Mouse (Mus musculus) kidney, embryonic 15.5 days (tissue): ENCODE measurements around the gene Syde1. TPM values are rescaled to one million over a fixed set of nuclear protein-coding genes. Genes with fewer than 3 reads are reported as not detected.

Source experiments
- ATAC-seq: fragments of 200-750 bp; cut with Nextera tagmentation; replicated peaks from 2 replicates; pipeline ENCODE4 v1.8.0; 2017; ENCODE audit warnings: moderate TSS enrichment; ENCODE audit not compliant: low FRiP score
- H3K27ac ChIP-seq: fragments of 300-500 bp; sonication (generic); 2 replicates; pipeline ENCODE4 v1.5.1; 2015; ENCODE audit warnings: mild to moderate bottlenecking, inconsistent platforms
- H3K27me3 ChIP-seq: fragments of 300-500 bp; sonication (generic); 2 replicates; pipeline ENCODE4 v1.6.1; 2015; ENCODE audit warnings: inconsistent platforms
- H3K36me3 ChIP-seq: fragments of 300-500 bp; sonication (generic); 2 replicates; pipeline ENCODE4 v1.6.1; 2015; ENCODE audit warnings: inconsistent platforms
- H3K4me1 ChIP-seq: fragments of 300-500 bp; sonication (generic); 2 replicates; pipeline ENCODE4 v1.6.1; 2015; ENCODE audit warnings: inconsistent platforms
- H3K4me2 ChIP-seq: fragments of 300-500 bp; sonication (generic); 2 replicates; pipeline ENCODE4 v1.6.1; 2015; ENCODE audit warnings: moderate library complexity, mild to moderate bottlenecking, inconsistent platforms
- H3K4me3 ChIP-seq: fragments of 300-500 bp; sonication (generic); replicated peaks from 2 replicates; pipeline ENCODE4 v1.5.1; 2015; ENCODE audit warnings: mild to moderate bottlenecking, inconsistent platforms
- H3K9ac ChIP-seq: fragments of 300-500 bp; sonication (generic); 2 replicates; pipeline ENCODE4 v1.6.1; 2015; ENCODE audit warnings: mild to moderate bottlenecking, inconsistent platforms
- H3K9me3 ChIP-seq: fragments of 300-500 bp; sonication (generic); replicated peaks from 2 replicates; pipeline ENCODE4 v1.6.1; 2016; ENCODE audit warnings: inconsistent platforms
- WGBS: fragments of 180-500 bp; shearing (Covaris S2); methylation state at CpG from one replicate; pipeline ENCODE4 v1.1.7; 2015; ENCODE audit warnings: mixed read lengths; 5-methylcytosine and 5-hydroxymethylcytosine counted together
- polyA plus RNA-seq: library from polyadenylated mRNA; unstranded; fragments of >200 nt; fragmentation: Nextera tagmentation; extraction: Ambion mirVana; gene quantifications from 2 replicates; pipeline ENCODE4 v1.2.1, GENCODE M21; 2015

The Syde1 gene
- polyA plus RNA-seq, 1 experiment from 2014 or later: 18.7 TPM

GRCm38 (mm10) chr10:78590744-78591143, 1.0 kb downstream of the Syde1 start:
- WGBS: 31% methylated on average over 9 of the region's 9 CpGs
- Histone ChIP-seq H3K36me3 (peaks cover 38% of the 10 kb centered on the region), H3K4me1 (peaks cover 18% of the 10 kb centered on the region), H3K9ac (peak overlapping the region; percentile 79), H3K27me3 (no peaks in the 10 kb centered on the region), H3K4me3 (peak overlapping the region; percentile 60), H3K27ac (peak overlapping the region; percentile 86), H3K9me3 (no peaks in the 10 kb centered on the region), H3K4me2 (peak overlapping the region; percentile 70)
- no peak for ATAC-seq

GRCm38 (mm10) chr10:78589901-78590300, 1.9 kb downstream of the Syde1 start:
- ATAC-seq: no peak
- Histone ChIP-seq H3K9ac (0 out of 2 replicates have a peak overlapping the region, but pooled peaks have one; percentile 9), H3K4me3 (peak overlapping the region; percentile 60), H3K27ac (0 out of 2 replicates have a peak overlapping the region, but pooled peaks have one; percentile 86), H3K9me3 (no peaks in the 10 kb centered on the region), H3K4me1 (peaks cover 18% of the 10 kb centered on the region), H3K4me2 (peak overlapping the region; percentile 70), H3K36me3 (peaks cover 47% of the 10 kb centered on the region), H3K27me3 (no peaks in the 10 kb centered on the region)
- WGBS: 96% methylated on average over 8 of the region's 8 CpGs

DNA sequence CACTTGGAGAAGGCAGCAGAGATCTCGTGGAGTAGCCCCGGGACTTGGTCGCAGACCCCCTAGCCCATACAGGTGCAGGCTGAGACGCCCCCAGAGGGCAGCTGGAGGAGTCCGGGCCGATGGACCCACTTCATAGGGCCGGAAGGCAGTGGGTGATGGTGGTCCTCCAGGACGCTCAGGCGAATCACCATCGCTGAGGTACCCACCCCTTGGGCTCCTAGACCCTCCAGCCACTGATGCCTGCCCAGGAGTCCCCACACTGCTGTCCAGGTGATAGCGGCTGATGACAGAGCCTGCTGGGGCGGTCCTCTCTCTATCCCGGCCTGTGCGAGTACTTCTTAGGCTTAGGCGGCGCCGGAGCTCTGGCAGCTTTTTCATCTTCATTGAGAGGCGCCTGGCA, 2.5 kb downstream of the Syde1 start:
- no peak overlapping the region for H3K9ac ChIP-seq
- ATAC-seq: no peak
- no peak overlapping the region for H3K4me2 ChIP-seq
- no peak overlapping the region for H3K4me3 ChIP-seq
- WGBS: 95% methylated on average over 18 of the region's 18 CpGs
- H3K27ac ChIP-seq: no peak overlapping the region
- H3K4me1 ChIP-seq: peaks cover 18% of the 10 kb centered on the region
- H3K27me3 ChIP-seq: no peaks in the 10 kb centered on the region
- H3K9me3 ChIP-seq: no peaks in the 10 kb centered on the region
- peaks cover 53% of the 10 kb centered on the region for H3K36me3 ChIP-seq

- no peaks in the 10 kb centered on the region for H3K27me3 ChIP-seq
- no peak overlapping the region for H3K4me2 ChIP-seq
- no peak overlapping the region for H3K9ac ChIP-seq
- peaks cover 78% of the 10 kb centered on the region for H3K36me3 ChIP-seq
- H3K9me3 ChIP-seq: no peaks in the 10 kb centered on the region
- no peak for ATAC-seq
- no peak overlapping the region for H3K4me3 ChIP-seq
- no peak overlapping the region for H3K27ac ChIP-seq
- peaks cover 13% of the 10 kb centered on the region for H3K4me1 ChIP-seq
- WGBS: 93% methylated on average over 13 of the region's 13 CpGs
Measured at GRCm38 (mm10) chr10:78586026-78586425, 5.7 kb downstream of the Syde1 start.

DNA sequence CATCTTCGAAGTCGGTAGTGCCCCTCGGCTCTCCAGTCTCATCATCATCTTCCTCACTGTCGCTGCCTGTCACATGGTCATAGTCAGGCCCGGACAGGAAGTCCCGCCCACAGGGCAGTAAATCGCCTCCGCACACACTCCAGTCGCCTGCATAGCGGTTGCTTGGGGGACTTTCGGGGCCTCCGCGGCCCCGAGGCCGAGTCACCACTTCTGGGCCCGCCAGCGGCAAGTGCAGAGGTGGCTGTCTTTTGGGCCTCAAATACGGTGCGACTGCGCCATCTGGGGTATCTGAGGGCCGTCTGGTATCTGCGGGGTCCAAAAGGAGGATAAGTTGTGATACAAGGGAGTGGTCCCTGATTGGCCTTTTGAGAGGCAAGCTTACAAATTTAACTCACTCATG, 6.2 kb downstream of the Syde1 start:
- H3K27ac ChIP-seq: no peak overlapping the region
- H3K4me2 ChIP-seq: no peak overlapping the region
- H3K27me3 ChIP-seq: no peaks in the 10 kb centered on the region
- peaks cover 8% of the 10 kb centered on the region for H3K4me1 ChIP-seq
- H3K9ac ChIP-seq: no peak overlapping the region
- H3K4me3 ChIP-seq: no peak overlapping the region
- 83% methylated on average over 22 of the region's 22 CpGs for WGBS
- H3K9me3 ChIP-seq: no peaks in the 10 kb centered on the region
- peaks cover 82% of the 10 kb centered on the region for H3K36me3 ChIP-seq
- no peak for ATAC-seq

DNA sequence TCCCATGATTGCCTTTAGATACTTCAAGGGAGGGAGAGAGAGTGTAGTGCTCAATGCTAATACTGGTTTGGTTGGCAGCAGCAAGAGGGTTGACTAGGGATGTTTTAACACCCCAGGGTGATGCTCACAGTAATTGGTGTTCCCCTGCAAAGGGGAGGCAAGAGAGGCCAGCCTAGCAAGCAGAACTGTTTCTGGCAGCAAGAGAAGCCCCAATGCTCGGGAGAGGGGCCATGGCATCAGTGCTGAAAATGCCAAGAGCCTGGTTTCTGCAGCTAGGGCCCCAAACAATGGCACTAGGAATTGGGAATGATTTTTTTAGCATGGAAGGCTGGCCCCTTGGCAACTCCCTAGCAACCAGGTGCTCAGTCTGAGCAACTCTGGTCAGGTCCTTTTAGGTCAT, 6.8 kb downstream of the Syde1 start:
- H3K36me3 ChIP-seq: peaks cover 88% of the 10 kb centered on the region
- H3K27me3 ChIP-seq: no peaks in the 10 kb centered on the region
- whole genome bisulfite sequencing: 87% methylated on average over 1 of the region's 1 CpGs
- H3K9me3 ChIP-seq: no peaks in the 10 kb centered on the region
- no peak overlapping the region for H3K4me3 ChIP-seq
- ATAC-seq: no peak
- peaks cover 2% of the 10 kb centered on the region; the same call in 1 of the 2 replicates for H3K4me1 ChIP-seq
- H3K27ac ChIP-seq: no peak overlapping the region
- H3K4me2 ChIP-seq: no peak overlapping the region
- no peak overlapping the region for H3K9ac ChIP-seq

DNA sequence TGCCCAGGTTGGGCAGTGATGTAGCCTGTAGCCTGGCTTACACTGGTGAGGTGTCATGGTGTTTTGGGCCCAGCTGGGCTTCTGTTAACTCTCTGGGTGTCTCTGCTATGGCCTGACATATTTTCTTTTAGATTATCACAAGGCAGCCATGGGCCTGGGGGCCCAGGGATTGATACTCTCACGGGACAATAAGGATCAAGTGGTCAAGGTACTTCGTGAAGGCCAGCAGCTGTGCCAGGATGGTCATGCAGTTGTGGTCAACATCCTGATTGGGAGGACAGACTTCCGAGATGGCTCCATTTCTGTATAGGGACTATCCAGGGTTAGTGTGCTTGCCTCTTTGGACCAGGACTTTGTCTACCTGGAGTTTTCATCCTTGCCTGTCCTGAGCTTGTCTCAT, 7.8 kb downstream of the Syde1 start:
- H3K36me3 ChIP-seq: peaks cover 88% of the 10 kb centered on the region
- no peak overlapping the region for H3K9ac ChIP-seq
- H3K4me3 ChIP-seq: no peak overlapping the region
- H3K4me2 ChIP-seq: no peak overlapping the region
- H3K9me3 ChIP-seq: no peaks in the 10 kb centered on the region
- no peak for ATAC-seq
- no peaks in the 10 kb centered on the region for H3K27me3 ChIP-seq
- H3K27ac ChIP-seq: no peak overlapping the region
- WGBS: 84% methylated on average over 3 of the region's 3 CpGs
- H3K4me1 ChIP-seq: no peaks in the 10 kb centered on the region

GRCm38 (mm10) chr10:78583347-78583746, 8.4 kb downstream of the Syde1 start:
- no peak overlapping the region for H3K4me2 ChIP-seq
- H3K4me1 ChIP-seq: no peaks in the 10 kb centered on the region
- no peaks in the 10 kb centered on the region for H3K9me3 ChIP-seq
- H3K4me3 ChIP-seq: no peak overlapping the region
- WGBS: 70% methylated on average over 9 of the region's 9 CpGs
- H3K36me3 ChIP-seq: peaks cover 88% of the 10 kb centered on the region
- no peak; the same call in 1 of the 2 replicates for ATAC-seq
- H3K27ac ChIP-seq: no peak overlapping the region
- no peak overlapping the region for H3K9ac ChIP-seq
- no peaks in the 10 kb centered on the region for H3K27me3 ChIP-seq

DNA sequence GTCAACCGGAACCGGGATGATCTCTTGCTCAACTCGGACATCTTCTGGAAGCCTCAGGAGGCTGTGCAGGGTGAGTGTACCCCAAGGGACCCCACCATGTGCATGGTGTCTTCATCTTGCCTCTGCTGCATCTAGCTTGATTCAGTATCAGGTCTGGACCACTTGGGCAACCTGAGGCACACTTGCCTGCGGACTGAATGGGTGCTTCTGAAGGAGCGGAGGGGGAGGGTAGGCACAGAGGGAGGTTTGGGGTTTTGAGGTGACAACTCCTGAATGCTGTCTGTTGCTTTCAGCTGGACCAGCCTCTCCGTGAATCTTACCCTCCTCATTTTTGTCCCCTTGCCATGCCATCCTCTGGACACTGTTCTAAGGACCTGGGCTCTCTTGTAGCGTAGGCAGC, 10.6 kb downstream of the Syde1 start:
- H3K4me3 ChIP-seq: no peak overlapping the region
- peaks cover 85% of the 10 kb centered on the region for H3K36me3 ChIP-seq
- H3K4me2 ChIP-seq: no peak overlapping the region
- ATAC-seq: no peak
- WGBS: 91% methylated on average over 7 of the region's 7 CpGs
- H3K27me3 ChIP-seq: no peaks in the 10 kb centered on the region
- no peak overlapping the region for H3K9ac ChIP-seq
- H3K9me3 ChIP-seq: no peaks in the 10 kb centered on the region
- no peaks in the 10 kb centered on the region for H3K4me1 ChIP-seq
- H3K27ac ChIP-seq: no peak overlapping the region

- Histone ChIP-seq H3K27me3 (no peaks in the 10 kb centered on the region), H3K36me3 (peaks cover 56% of the 10 kb centered on the region), H3K4me1 (peaks cover 8% of the 10 kb centered on the region), H3K4me3 (no peak overlapping the region), H3K4me2 (no peak overlapping the region), H3K27ac (no peak overlapping the region), H3K9ac (no peak overlapping the region), H3K9me3 (no peaks in the 10 kb centered on the region)
- WGBS: 61% methylated on average over 3 of the region's 3 CpGs
- no peak for ATAC-seq
Measured at GRCm38 (mm10) chr10:78578204-78578603, 13.6 kb downstream of the Syde1 start.

GRCm38 (mm10) chr10:78576435-78577184, 15.2 kb downstream of the Syde1 start:
- H3K36me3 ChIP-seq: peaks cover 47% of the 10 kb centered on the region
- 93% methylated on average over 16 of the region's 16 CpGs for WGBS

GRCm38 (mm10) chr10:78575690-78576089, 16.1 kb downstream of the Syde1 start:
- Histone ChIP-seq H3K27ac (no peak overlapping the region), H3K4me2 (peak overlapping the region; percentile 65), H3K27me3 (no peaks in the 10 kb centered on the region), H3K9ac (peak overlapping the region; percentile 64; the same call in 1 of the 2 replicates), H3K36me3 (peaks cover 38% of the 10 kb centered on the region), H3K4me3 (peak overlapping the region; percentile 79), H3K9me3 (no peaks in the 10 kb centered on the region), H3K4me1 (peaks cover 8% of the 10 kb centered on the region)
- 83% methylated on average over 2 of the region's 2 CpGs for WGBS
- no peak for ATAC-seq

More at GRCm38 (mm10) chr10:78576435-78577184, 15.2 kb downstream of the Syde1 start:
- Histone ChIP-seq H3K4me2 (no peak overlapping the region), H3K9me3 (no peaks in the 10 kb centered on the region), H3K27ac (no peak overlapping the region), H3K4me1 (peaks cover 8% of the 10 kb centered on the region), H3K4me3 (no peak overlapping the region), H3K27me3 (no peaks in the 10 kb centered on the region), H3K9ac (no peak overlapping the region)
- ATAC-seq: no peak
